Mouse (Mus musculus) embryonic facial prominence, embryonic 14.5 days (tissue): ENCODE measurements around the gene Bap1. TPM values are rescaled to one million over a fixed set of nuclear protein-coding genes. Genes with fewer than 3 reads are reported as not detected.

ENCODE experiments used
- ATAC-seq: fragments of 200-750 bp; cut with Nextera tagmentation; 2 replicates; pipeline ENCODE4 v1.8.0; 2017; ENCODE audit warnings: low read depth, moderate number of reproducible peaks, moderate TSS enrichment
- DNase-seq: peaks from one replicate; pipeline ENCODE4 v3.0.0-alpha.2; 2015; ENCODE audit warnings: low spot score
- H3K27ac ChIP-seq: fragments of 300-500 bp; sonication (generic); replicated peaks from 2 replicates; pipeline ENCODE4 v1.5.1; 2014; ENCODE audit warnings: low read depth, mild to moderate bottlenecking, low read length, moderate library complexity
- H3K27me3 ChIP-seq: fragments of 300-500 bp; sonication (generic); replicated peaks from 2 replicates; pipeline ENCODE4 v1.6.1; 2014; ENCODE audit warnings: low read length; ENCODE audit not compliant: control insufficient read depth, insufficient read depth
- H3K36me3 ChIP-seq: fragments of 300-500 bp; sonication (generic); 2 replicates; pipeline ENCODE4 v1.6.1; 2014; ENCODE audit warnings: low read length, mixed read lengths; ENCODE audit not compliant: control insufficient read depth, insufficient read depth
- H3K4me1 ChIP-seq: fragments of 300-500 bp; sonication (generic); 2 replicates; pipeline ENCODE4 v1.6.1; 2014; ENCODE audit warnings: antibody characterized with exemption, low read length; ENCODE audit not compliant: control insufficient read depth, insufficient read depth
- H3K4me2 ChIP-seq: fragments of 300-500 bp; sonication (generic); 2 replicates; pipeline ENCODE4 v1.6.1; 2014; ENCODE audit warnings: low read depth, mild to moderate bottlenecking, low read length, moderate library complexity, mixed read lengths
- H3K4me3 ChIP-seq: fragments of 300-500 bp; sonication (generic); 2 replicates; pipeline ENCODE4 v1.5.1; 2014; ENCODE audit warnings: low read depth, mild to moderate bottlenecking, low read length
- H3K9ac ChIP-seq: fragments of 300-500 bp; sonication (generic); 2 replicates; pipeline ENCODE4 v1.6.1; 2014; ENCODE audit warnings: low read depth, mild to moderate bottlenecking, low read length, moderate library complexity, mixed read lengths
- H3K9me3 ChIP-seq: fragments of 300-500 bp; sonication (generic); 2 replicates; pipeline ENCODE4 v1.6.1; 2016; ENCODE audit warnings: low read length; ENCODE audit not compliant: control insufficient read depth
- WGBS: fragments of 180-500 bp; shearing (Covaris S2); extraction: QIAGEN DNeasy Blood & Tissue Kit; methylation state at CpG from one replicate; pipeline ENCODE4 v1.1.7; 2014; 5-methylcytosine and 5-hydroxymethylcytosine counted together
- polyA plus RNA-seq: library from polyadenylated mRNA; unstranded; fragments of >200 nt; fragmentation: Nextera tagmentation; extraction: Ambion mirVana; gene quantifications from 2 replicates; pipeline ENCODE4 v1.2.1, GENCODE M21; 2014

Bap1 gene
- polyA plus RNA-seq, 1 experiment from 2014 or later: 60.7 TPM

DNA sequence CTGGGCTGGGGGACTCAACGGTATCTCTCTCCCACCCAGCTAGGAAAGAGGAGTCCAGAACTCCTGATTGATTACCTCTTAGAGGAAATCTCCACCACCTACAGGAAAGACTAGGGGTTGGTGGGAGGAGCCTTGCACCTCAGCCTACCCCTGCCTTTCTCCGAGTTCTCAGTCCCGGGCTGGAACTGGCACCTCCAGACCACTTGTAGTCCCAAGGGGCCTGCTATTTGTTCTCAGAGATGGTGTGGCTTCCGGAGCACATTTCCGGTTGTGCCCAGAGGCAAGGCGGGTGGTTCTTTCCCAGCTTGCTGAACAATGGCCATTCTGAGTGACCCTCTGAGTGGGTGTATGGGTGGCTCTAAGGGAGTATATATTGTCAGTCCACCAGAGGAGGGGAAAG is 23.0 kb upstream of the Bap1 start:
- no peak overlapping the region for H3K27ac ChIP-seq
- no peak overlapping the region for H3K4me3 ChIP-seq
- H3K4me2 ChIP-seq: no peak overlapping the region
- H3K9ac ChIP-seq: no peak overlapping the region
- WGBS: 57% methylated on average over 5 of the region's 6 CpGs
- H3K4me1 ChIP-seq: peaks cover 25% of the 10 kb centered on the region
- no peak for DNase-seq
- no peaks in the 10 kb centered on the region for H3K9me3 ChIP-seq
- H3K36me3 ChIP-seq: no peaks in the 10 kb centered on the region
- ATAC-seq: no peak
- H3K27me3 ChIP-seq: no peaks in the 10 kb centered on the region

DNA sequence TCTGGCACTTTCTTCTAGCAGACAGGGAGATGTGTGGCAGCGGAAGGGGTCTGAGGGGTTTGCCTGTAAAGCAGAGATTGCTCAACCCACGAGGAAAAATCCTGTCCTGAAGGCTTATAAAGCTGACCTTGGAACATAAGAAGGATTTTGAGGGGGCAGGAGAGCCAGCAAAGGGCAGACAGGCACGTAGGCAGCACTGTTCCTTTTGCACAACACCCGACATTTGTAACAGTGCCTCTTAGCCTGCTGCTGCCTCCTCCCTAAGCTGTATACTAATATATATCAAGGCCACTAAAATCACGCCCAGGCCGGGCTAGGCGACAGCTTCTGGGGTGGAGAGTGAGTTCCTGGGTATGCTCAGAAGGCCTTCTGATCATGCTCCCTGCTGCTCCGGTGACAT is 20.8 kb upstream of the Bap1 start:
- no peak overlapping the region for H3K27ac ChIP-seq
- DNase-seq (no peak), ATAC-seq (no peak)
- peaks cover 22% of the 10 kb centered on the region for H3K4me1 ChIP-seq
- H3K4me2 ChIP-seq: no peak overlapping the region
- no peaks in the 10 kb centered on the region for H3K27me3 ChIP-seq
- 61% methylated on average over 8 of the region's 8 CpGs for WGBS
- H3K9me3 ChIP-seq: no peaks in the 10 kb centered on the region
- no peaks in the 10 kb centered on the region for H3K36me3 ChIP-seq
- H3K9ac ChIP-seq: no peak overlapping the region
- no peak overlapping the region for H3K4me3 ChIP-seq

GRCm38 (mm10) chr14:31232404-31233069 is 18.7 kb upstream of the Bap1 start:
- Histone ChIP-seq H3K36me3 (no peaks in the 10 kb centered on the region), H3K4me1 (peaks cover 10% of the 10 kb centered on the region), H3K4me3 (no peak overlapping the region), H3K4me2 (no peak overlapping the region), H3K9me3 (no peaks in the 10 kb centered on the region), H3K9ac (no peak overlapping the region), H3K27ac (no peak overlapping the region), H3K27me3 (no peaks in the 10 kb centered on the region)
- DNase-seq (no peak), ATAC-seq (no peak)
- 80% methylated on average over 13 of the region's 13 CpGs for WGBS

- DNase-seq: no peak
- H3K9me3 ChIP-seq: no peaks in the 10 kb centered on the region
- ATAC-seq: no peak
- no peak overlapping the region for H3K4me2 ChIP-seq
- H3K4me3 ChIP-seq: no peak overlapping the region
- H3K36me3 ChIP-seq: no peaks in the 10 kb centered on the region
- H3K9ac ChIP-seq: no peak overlapping the region
- WGBS: 85% methylated on average over 14 of the region's 14 CpGs
- H3K27ac ChIP-seq: no peak overlapping the region
- H3K27me3 ChIP-seq: no peaks in the 10 kb centered on the region
- peaks cover 7% of the 10 kb centered on the region for H3K4me1 ChIP-seq
Measured at GRCm38 (mm10) chr14:31233070-31233995, 17.9 kb upstream of the Bap1 start.

DNA sequence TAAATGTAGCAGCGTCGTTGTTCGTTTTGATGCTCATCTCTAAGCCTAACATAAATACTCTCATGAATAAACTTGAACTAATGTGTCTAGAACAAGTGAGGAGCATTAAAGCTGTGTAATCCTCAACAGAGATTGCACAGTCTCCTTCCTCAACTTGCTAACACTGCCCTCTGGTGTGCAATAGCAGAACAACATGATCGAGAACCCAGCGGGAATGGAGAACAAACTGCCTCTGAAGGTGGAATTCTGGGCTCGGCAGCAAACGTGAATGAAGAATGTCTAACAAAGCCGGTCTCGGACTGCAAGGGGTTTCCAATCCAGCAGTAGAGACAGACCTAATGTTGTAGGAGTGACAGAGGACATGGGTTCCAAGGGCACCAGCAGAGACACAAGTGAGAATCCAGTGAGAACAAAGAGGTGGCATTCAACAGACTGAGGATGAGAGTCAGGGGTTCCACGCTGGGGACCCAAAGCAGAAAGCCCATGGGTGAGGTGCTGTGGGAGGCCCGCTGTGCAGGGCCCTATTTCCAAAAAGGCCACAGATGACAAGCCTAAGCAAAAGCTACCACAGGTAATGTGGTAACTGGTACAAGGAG is 17.2 kb upstream of the Bap1 start:
- H3K4me2 ChIP-seq: peak overlapping the region; percentile 19; the same call in 1 of the 2 replicates
- DNase-seq (peak; percentile 85), ATAC-seq (peak; percentile 76; the same call in 1 of the 2 replicates)
- H3K36me3 ChIP-seq: no peaks in the 10 kb centered on the region
- WGBS: 22% methylated on average over 11 of the region's 11 CpGs
- no peak overlapping the region for H3K27ac ChIP-seq
- 0 out of 2 replicates have a peak overlapping the region, but pooled peaks have one; percentile 45 for H3K9ac ChIP-seq
- peaks cover 2% of the 10 kb centered on the region for H3K4me1 ChIP-seq
- H3K4me3 ChIP-seq: no peak overlapping the region
- H3K9me3 ChIP-seq: no peaks in the 10 kb centered on the region
- no peaks in the 10 kb centered on the region for H3K27me3 ChIP-seq

DNA sequence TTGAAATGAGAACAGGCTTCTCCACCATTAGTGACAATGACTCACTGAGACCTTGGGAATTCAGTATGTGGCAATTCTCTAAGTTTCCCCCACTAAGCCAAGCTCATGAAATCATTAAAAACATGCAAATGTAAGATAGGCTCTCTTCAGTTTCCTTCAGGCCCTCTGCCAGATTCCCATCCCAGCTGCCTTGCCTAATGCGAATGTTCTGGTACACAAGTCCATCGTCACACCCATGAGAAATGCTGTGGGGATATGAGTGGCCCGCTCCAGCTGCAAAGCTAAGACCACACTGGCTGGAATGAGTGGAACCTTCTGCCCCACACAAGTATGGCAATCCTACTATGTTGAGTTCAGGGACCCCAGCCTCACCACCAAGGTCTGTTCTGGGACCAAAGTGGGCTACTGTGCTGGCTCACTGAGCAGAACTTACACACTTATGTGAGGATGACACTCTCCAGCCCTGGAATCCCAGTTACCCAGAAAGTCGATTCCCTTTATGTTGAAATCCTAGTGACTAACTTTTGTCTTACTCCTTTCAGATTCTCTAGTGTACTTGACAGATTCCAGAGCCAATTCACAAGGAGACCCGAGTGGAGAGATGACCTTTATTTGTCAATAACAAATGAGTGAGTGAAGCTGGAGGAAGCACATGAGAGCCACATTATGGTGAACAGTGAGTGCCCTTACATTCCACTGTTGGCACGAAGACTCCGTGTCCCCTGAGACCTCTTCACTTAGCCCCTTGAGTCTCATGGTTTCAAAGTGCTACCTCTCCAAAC is 14.0 kb upstream of the Bap1 start:
- Histone ChIP-seq H3K27ac (no peak overlapping the region), H3K9ac (no peak overlapping the region), H3K36me3 (no peaks in the 10 kb centered on the region), H3K9me3 (no peaks in the 10 kb centered on the region), H3K4me3 (no peak overlapping the region), H3K27me3 (no peaks in the 10 kb centered on the region), H3K4me1 (no peaks in the 10 kb centered on the region), H3K4me2 (no peak overlapping the region)
- DNase-seq: peak; percentile 67
- 76% methylated on average over 7 of the region's 7 CpGs for WGBS
- ATAC-seq: no peak

- Histone ChIP-seq H3K9me3 (no peaks in the 10 kb centered on the region), H3K27me3 (no peaks in the 10 kb centered on the region), H3K36me3 (no peaks in the 10 kb centered on the region), H3K4me1 (no peaks in the 10 kb centered on the region), H3K4me2 (no peak overlapping the region), H3K9ac (no peak overlapping the region), H3K4me3 (no peak overlapping the region), H3K27ac (no peak overlapping the region; the same call in 1 of the 2 replicates)
- DNase-seq (peak; percentile 71), ATAC-seq (peak; percentile 68; the same call in 1 of the 2 replicates)
- WGBS: 30% methylated on average over 3 of the region's 3 CpGs
Measured at GRCm38 (mm10) chr14:31240528-31240927, 10.7 kb upstream of the Bap1 start.

- Histone ChIP-seq H3K4me2 (no peak overlapping the region), H3K4me1 (no peaks in the 10 kb centered on the region), H3K4me3 (no peak overlapping the region), H3K27me3 (no peaks in the 10 kb centered on the region), H3K9ac (no peak overlapping the region), H3K27ac (no peak overlapping the region), H3K36me3 (no peaks in the 10 kb centered on the region), H3K9me3 (no peaks in the 10 kb centered on the region)
- WGBS: 79% methylated on average over 1 of the region's 1 CpGs
- DNase-seq: no peak
- ATAC-seq: no peak
Measured at GRCm38 (mm10) chr14:31244777-31245176, 6.5 kb upstream of the Bap1 start.
